In genomic region chr4:124656854-124657650, GRCm38 (mm10) we compare ENCODE assay signal across 8 mouse cellular contexts. TPM values are rescaled to one million over a fixed set of nuclear protein-coding genes. Genes with fewer than 3 reads are reported as not detected.
A peak's percentile ranks its signal among the peaks of the same experiment; 100 is the strongest.
DNase-seq lines count a peak whose midpoint lies in the region; ATAC-seq lines count a peak whose summit lies in the region.

No protein-coding gene starts in this region.

- peak overlapping the region; percentile 27; the same call in 1 of the 2 replicates for H3K27ac ChIP-seq in forebrain, embryonic 12.5 days
- no peak overlapping the region for H3K27ac ChIP-seq in heart, embryonic 15.5 days
- H3K27ac ChIP-seq in liver, embryonic 11.5 days (ENCODE audit: low read depth, low read length) = no peak overlapping the region
- H3K27ac ChIP-seq in stomach, embryonic 16.5 days (ENCODE audit: low read length) = no peak overlapping the region

- under 1% methylated on average over 60 of the region's 92 CpGs for WGBS in forebrain, embryonic 12.5 days
- WGBS in heart, embryonic 15.5 days = under 1% methylated on average over 84 of the region's 92 CpGs
- under 1% methylated on average over 75 of the region's 92 CpGs for WGBS in liver, embryonic 11.5 days
- under 1% methylated on average over 75 of the region's 92 CpGs for WGBS in stomach, embryonic 16.5 days

- H3K36me3 ChIP-seq in forebrain, embryonic 12.5 days (replicated peaks) = no peaks in the 10 kb centered on the region
- no peaks in the 10 kb centered on the region for H3K36me3 ChIP-seq in heart, embryonic 15.5 days
- no peaks in the 10 kb centered on the region for H3K36me3 ChIP-seq in liver, embryonic 11.5 days (ENCODE audit: control insufficient read depth, insufficient read depth, low read length)
- no peaks in the 10 kb centered on the region for H3K36me3 ChIP-seq in stomach, embryonic 16.5 days (ENCODE audit: control insufficient read depth, insufficient read depth, low read length)

- peak overlapping the region; percentile 68 for H3K9ac ChIP-seq in forebrain, embryonic 12.5 days
- peak overlapping the region; percentile 55 for H3K9ac ChIP-seq in heart, embryonic 15.5 days
- H3K9ac ChIP-seq in liver, embryonic 11.5 days (ENCODE audit: low read depth, low read length) = no peak overlapping the region
- H3K9ac ChIP-seq in stomach, embryonic 16.5 days (ENCODE audit: low read length) = peak overlapping the region; percentile 58

- peak; percentile 30 to 37 for DNase-seq in B cell, adult 2 months
- peak; percentile 85 for DNase-seq in brain, embryonic 18.5 days (ENCODE audit: low read depth, low spot score)
- DNase-seq in kidney, postnatal 14 days = peak; percentile 89
- DNase-seq in liver, embryonic 11.5 days (ENCODE audit: low spot score) = peak; percentile 79
- peak; percentile 35 for DNase-seq in naive thymus-derived CD4-positive, alpha-beta T cell, adult 2 months (ENCODE audit: low read depth)

- H3K4me3 ChIP-seq in forebrain, embryonic 12.5 days (replicated peaks) = peak overlapping the region; percentile 66
- peak overlapping the region; percentile 75 for H3K4me3 ChIP-seq in heart, embryonic 15.5 days
- H3K4me3 ChIP-seq in liver, embryonic 11.5 days (ENCODE audit: low read depth, low read length) = peak overlapping the region; percentile 61
- peak overlapping the region; percentile 65 for H3K4me3 ChIP-seq in stomach, embryonic 16.5 days (replicated peaks; ENCODE audit: low read length)

- H3K4me1 ChIP-seq in forebrain, embryonic 12.5 days = peaks cover 63% of the 10 kb centered on the region
- H3K4me1 ChIP-seq in heart, embryonic 15.5 days (replicated peaks) = peaks cover 47% of the 10 kb centered on the region
- H3K4me1 ChIP-seq in liver, embryonic 11.5 days (replicated peaks; ENCODE audit: control insufficient read depth, insufficient read depth, low read length) = peaks cover 7% of the 10 kb centered on the region
- peaks cover 21% of the 10 kb centered on the region for H3K4me1 ChIP-seq in stomach, embryonic 16.5 days (ENCODE audit: control insufficient read depth, insufficient read depth, low read length)

- ATAC-seq in forebrain, embryonic 12.5 days (ENCODE audit: low FRiP score) = peak; percentile 93
- peak; percentile 84 for ATAC-seq in heart, embryonic 15.5 days (replicated peaks; ENCODE audit: insufficient number of reproducible peaks, insufficient read depth, low FRiP score, low read depth)
- ATAC-seq in liver, embryonic 11.5 days (replicated peaks; ENCODE audit: low FRiP score) = peak; percentile 86
- peak; percentile 91 for ATAC-seq in stomach, embryonic 16.5 days (ENCODE audit: insufficient read depth, low FRiP score)

- no peaks in the 10 kb centered on the region for H3K9me3 ChIP-seq in forebrain, embryonic 12.5 days
- H3K9me3 ChIP-seq in heart, embryonic 15.5 days (replicated peaks) = no peaks in the 10 kb centered on the region
- H3K9me3 ChIP-seq in liver, embryonic 11.5 days (ENCODE audit: control insufficient read depth, low read length) = no peaks in the 10 kb centered on the region
- no peaks in the 10 kb centered on the region for H3K9me3 ChIP-seq in stomach, embryonic 16.5 days (replicated peaks; ENCODE audit: control insufficient read depth, low read length)

- peak overlapping the region; percentile 89 for H3K4me2 ChIP-seq in forebrain, embryonic 12.5 days
- peak overlapping the region; percentile 99 for H3K4me2 ChIP-seq in heart, embryonic 15.5 days
- peak overlapping the region; percentile 95 for H3K4me2 ChIP-seq in liver, embryonic 11.5 days
- peak overlapping the region; percentile 97 for H3K4me2 ChIP-seq in stomach, embryonic 16.5 days (ENCODE audit: low read depth, low read length)

- H3K27me3 ChIP-seq in forebrain, embryonic 12.5 days = peaks cover 92% of the 10 kb centered on the region
- H3K27me3 ChIP-seq in heart, embryonic 15.5 days = peaks cover 82% of the 10 kb centered on the region
- H3K27me3 ChIP-seq in liver, embryonic 11.5 days (replicated peaks; ENCODE audit: control insufficient read depth, insufficient read depth, low read length) = peaks cover 97% of the 10 kb centered on the region
- peaks cover 84% of the 10 kb centered on the region for H3K27me3 ChIP-seq in stomach, embryonic 16.5 days (ENCODE audit: control insufficient read depth, insufficient read depth, low read length)

RNA-seq across cellular contexts. Expression of gene Pou3f1, which starts 0.4 kb away (rescaled TPM):
- polyA plus RNA-seq in forebrain, embryonic 12.5 days (2016; fragmentation: Nextera tagmentation; extraction: Ambion mirVana) = 16.0 and 21.6 TPM in 2 replicates
- 0.14 and 0.15 TPM in 2 replicates for polyA plus RNA-seq in heart, embryonic 15.5 days (2015; fragmentation: Nextera tagmentation; extraction: Ambion mirVana)
- 0.16 and 0.21 TPM in 2 replicates for polyA plus RNA-seq in liver, embryonic 11.5 days (2014; fragmentation: Nextera tagmentation; extraction: Ambion mirVana)
- 0.13 and 0.14 TPM in 2 replicates for polyA plus RNA-seq in stomach, embryonic 16.5 days (2015; fragmentation: Nextera tagmentation; extraction: Ambion mirVana)

RNA-seq across cellular contexts. Expression of gene Utp11, which starts 36.3 kb away (rescaled TPM):
- 63.8 and 64.0 TPM in 2 replicates for polyA plus RNA-seq in forebrain, embryonic 12.5 days (2016; fragmentation: Nextera tagmentation; extraction: Ambion mirVana)
- 42.6 and 47.5 TPM in 2 replicates for polyA plus RNA-seq in heart, embryonic 15.5 days (2015; fragmentation: Nextera tagmentation; extraction: Ambion mirVana)
- polyA plus RNA-seq in liver, embryonic 11.5 days (2014; fragmentation: Nextera tagmentation; extraction: Ambion mirVana) = 73.3 and 80.5 TPM in 2 replicates
- polyA plus RNA-seq in stomach, embryonic 16.5 days (2015; fragmentation: Nextera tagmentation; extraction: Ambion mirVana) = 85.7 and 88.8 TPM in 2 replicates

RNA-seq across cellular contexts. Expression of gene Fhl3, which starts 43.4 kb away (rescaled TPM):
- polyA plus RNA-seq in forebrain, embryonic 12.5 days (2016; fragmentation: Nextera tagmentation; extraction: Ambion mirVana) = 2.2 TPM in 2 replicates
- 6.2 and 7.5 TPM in 2 replicates for polyA plus RNA-seq in heart, embryonic 15.5 days (2015; fragmentation: Nextera tagmentation; extraction: Ambion mirVana)
- polyA plus RNA-seq in liver, embryonic 11.5 days (2014; fragmentation: Nextera tagmentation; extraction: Ambion mirVana) = 5.1 and 6.8 TPM in 2 replicates
- 10.1 and 10.8 TPM in 2 replicates for polyA plus RNA-seq in stomach, embryonic 16.5 days (2015; fragmentation: Nextera tagmentation; extraction: Ambion mirVana)

RNA-seq across cellular contexts. Expression of gene 3100002H09Rik, which starts 46.4 kb away (rescaled TPM):
- polyA plus RNA-seq in forebrain, embryonic 12.5 days (2016; fragmentation: Nextera tagmentation; extraction: Ambion mirVana) = 0.47 and 0.74 TPM in 2 replicates
- 0.14 TPM in 1 of 2 replicates, not detected in the other for polyA plus RNA-seq in heart, embryonic 15.5 days (2015; fragmentation: Nextera tagmentation; extraction: Ambion mirVana)
- not detected in 2 replicates for polyA plus RNA-seq in liver, embryonic 11.5 days (2014; fragmentation: Nextera tagmentation; extraction: Ambion mirVana)
- polyA plus RNA-seq in stomach, embryonic 16.5 days (2015; fragmentation: Nextera tagmentation; extraction: Ambion mirVana) = not detected in 2 replicates

RNA-seq across cellular contexts. Expression of gene Sf3a3, which starts 57.5 kb away (rescaled TPM):
- 203 and 204 TPM in 2 replicates for polyA plus RNA-seq in forebrain, embryonic 12.5 days (2016; fragmentation: Nextera tagmentation; extraction: Ambion mirVana)
- polyA plus RNA-seq in heart, embryonic 15.5 days (2015; fragmentation: Nextera tagmentation; extraction: Ambion mirVana) = 73.6 and 86.5 TPM in 2 replicates
- polyA plus RNA-seq in liver, embryonic 11.5 days (2014; fragmentation: Nextera tagmentation; extraction: Ambion mirVana) = 172 and 182 TPM in 2 replicates
- 114 and 118 TPM in 2 replicates for polyA plus RNA-seq in stomach, embryonic 16.5 days (2015; fragmentation: Nextera tagmentation; extraction: Ambion mirVana)

Comparison
In these comparisons a context has a peak if more than half of its experiments do, and no peak if none do; other contexts are left out.
1. DNase-seq: peak in every context shown above with its lines; median percentile 89 in kidney, postnatal 14 days; 85 in brain, embryonic 18.5 days; 79 in liver, embryonic 11.5 days; 35 in naive thymus-derived CD4-positive, alpha-beta T cell, adult 2 months; 34 in B cell, adult 2 months.
2. RNA of gene Pou3f1, which starts 0.4 kb away (polyA plus RNA-seq): 16.0 to 21.6 TPM in forebrain, embryonic 12.5 days; 0.16 to 0.21 TPM in liver, embryonic 11.5 days, 0.14 to 0.15 TPM in heart, embryonic 15.5 days and 0.13 to 0.14 TPM in stomach, embryonic 16.5 days; every median in the first group is over 10 times any median in the second.
3. Peak in every context shown above with its lines, with median percentiles within 50 percentile points of each other: ATAC-seq, H3K4me2 ChIP-seq and H3K4me3 ChIP-seq.